Mouse (Mus musculus) heart, adult 2 months (tissue): ENCODE data around the gene Hnrnpc.

Experiments used
- CTCF ChIP-seq: fragments of 200-600 bp; IDR thresholded peaks from 2 replicates; pipeline ENCODE4 v1.8.1; 2022; ENCODE audit warnings: antibody characterized with exemption, mild to moderate bottlenecking, moderate library complexity
- POLR2A ChIP-seq: fragments of 200-500 bp; IDR thresholded peaks from 2 replicates; pipeline ENCODE4 v1.6.1; 2011; ENCODE audit warnings: mild to moderate bottlenecking, low read depth, low read length, control low read depth; ENCODE audit not compliant: insufficient read depth

- TF ChIP-seq POLR2A (no peak), CTCF (no peak)
Observed at GRCm38 (mm10) chr14:52071599-52072137, 32.2 kb downstream of the Hnrnpc start.
